Mouse (Mus musculus) c-Kit-negative CD71-positive TER-119-positive erythroid progenitor cells, embryonic 14.5 days (primary cell): Measurements from ENCODE around the gene G6pc2.

Source experiments
- DNase-seq: peaks from one replicate; pipeline ENCODE4 v3.0.0-alpha.2; 2013; ENCODE audit warnings: low read depth, low spot score

The G6pc2 gene

GRCm38 (mm10) chr2:69239315-69239714 lies 28.4 kb downstream of the G6pc2 start:
- DNase-seq: no peak

GRCm38 (mm10) chr2:69244924-69245323 lies 34.1 kb downstream of the G6pc2 start:
- DNase-seq: no peak

- no peak for DNase-seq
Measured at GRCm38 (mm10) chr2:69247081-69247480, 36.2 kb downstream of the G6pc2 start.

- no peak for DNase-seq
Measured at GRCm38 (mm10) chr2:69248221-69248755, 37.4 kb downstream of the G6pc2 start.

GRCm38 (mm10) chr2:69264069-69264618 lies 53.3 kb downstream of the G6pc2 start:
- DNase-seq: no peak

GRCm38 (mm10) chr2:69275875-69276274 lies 65.0 kb downstream of the G6pc2 start:
- DNase-seq: no peak
